Mouse (Mus musculus): ENCODE measurements around the gene Nectin1.

The Nectin1 gene

DNA sequence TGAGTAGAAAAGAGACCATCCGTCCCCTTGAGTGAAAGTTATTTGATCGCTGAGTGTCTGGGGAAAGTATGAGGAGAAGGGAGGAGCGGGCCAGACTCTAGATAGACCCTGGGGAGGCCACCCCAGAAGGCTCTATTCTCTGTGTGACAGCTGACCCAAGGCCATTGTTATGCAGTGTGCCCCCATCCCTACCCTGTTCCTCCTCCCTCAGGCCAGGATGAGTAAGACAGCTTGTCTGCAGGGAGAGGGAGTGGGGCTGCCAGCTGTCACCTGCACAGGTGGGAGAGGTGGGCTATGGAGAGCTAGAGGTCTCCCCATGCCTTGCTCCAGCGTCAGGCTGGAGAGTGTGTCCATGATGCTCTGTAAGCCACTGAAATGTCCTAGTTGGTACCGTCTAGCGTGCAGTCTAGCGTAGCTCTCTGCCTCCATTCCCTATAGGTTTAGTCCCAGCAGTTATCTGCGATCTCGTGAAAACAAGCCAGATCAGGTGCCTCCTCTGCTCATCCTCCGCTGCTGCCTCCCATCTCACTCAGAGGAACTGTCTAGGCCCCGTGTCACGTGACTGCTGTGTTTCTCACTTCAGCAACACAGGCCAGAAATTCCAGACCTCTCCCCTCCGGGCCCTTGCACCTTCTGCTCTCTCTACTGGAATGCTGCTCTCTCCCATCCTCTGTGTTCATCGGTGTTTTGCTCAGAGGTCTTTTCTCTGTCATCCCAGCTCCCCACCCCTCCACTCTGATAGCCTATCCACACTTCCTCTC is 21.8 kb downstream of the Nectin1 start:
- no peak for DNase-seq (ENCODE audit: low spot score)

DNA sequence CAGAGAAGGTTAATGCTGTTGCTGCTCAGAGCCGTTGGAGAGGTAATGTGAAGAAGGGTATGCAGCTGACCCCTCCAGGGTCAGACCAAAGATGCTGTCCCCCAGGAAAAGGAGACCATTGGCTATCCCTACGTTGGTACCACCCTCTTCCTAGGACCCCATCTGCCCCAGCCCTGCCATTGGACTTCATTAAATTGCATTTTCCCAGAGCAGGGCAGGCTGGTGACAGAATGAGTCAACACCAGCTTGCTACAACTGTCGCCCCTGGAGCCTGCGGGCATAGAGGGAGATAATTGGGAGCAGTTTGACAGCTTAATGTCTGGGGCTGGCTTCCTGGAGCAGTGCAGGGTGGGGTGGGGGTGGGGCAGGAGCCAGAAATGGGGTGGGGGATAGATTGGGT is 25.0 kb downstream of the Nectin1 start:
- DNase-seq (ENCODE audit: low spot score) = no peak

- no peak for DNase-seq (ENCODE audit: low spot score)
Observed at GRCm38 (mm10) chr9:43769228-43769627, 25.4 kb downstream of the Nectin1 start.

DNA sequence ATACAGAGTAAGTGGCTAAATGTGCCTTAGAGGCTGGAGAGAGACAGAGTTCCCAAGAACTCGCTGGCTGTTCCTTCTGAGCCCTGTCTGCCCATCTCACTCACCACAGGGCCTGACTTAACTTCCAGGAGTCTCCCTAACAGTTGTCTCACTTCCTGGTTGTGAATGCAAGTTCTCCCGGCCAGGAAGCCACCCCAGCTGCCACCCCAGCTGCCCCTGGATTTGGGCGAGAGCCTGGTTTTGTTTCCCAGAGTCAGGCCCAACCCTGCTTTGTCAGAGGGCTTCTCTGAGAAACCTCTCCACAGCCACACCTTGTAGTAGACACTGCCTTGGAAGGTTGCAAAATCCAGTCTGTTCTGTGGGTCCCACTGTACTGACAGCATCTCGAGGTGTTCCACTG is 26.2 kb downstream of the Nectin1 start:
- no peak for DNase-seq (ENCODE audit: low spot score)

DNA sequence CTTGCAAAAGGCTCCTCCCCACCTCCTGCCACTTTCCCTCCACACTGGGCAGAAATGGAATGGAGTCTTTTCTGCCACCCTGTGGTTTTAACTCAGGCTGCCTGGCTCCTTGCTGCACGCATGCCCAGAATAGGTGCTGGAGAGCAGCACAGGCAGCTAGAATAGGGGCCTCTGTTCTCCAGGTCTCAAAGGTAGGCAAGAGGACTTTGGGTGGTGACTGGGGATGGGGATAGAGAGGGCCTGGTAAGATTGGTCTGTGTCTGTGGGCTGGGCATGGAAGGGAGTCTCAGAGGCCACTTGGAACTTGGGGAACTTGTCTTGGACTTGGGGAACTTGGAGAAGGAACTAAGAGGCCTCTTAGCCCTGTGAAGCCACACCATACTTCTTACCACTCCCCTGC is 27.3 kb downstream of the Nectin1 start:
- no peak for DNase-seq (ENCODE audit: low spot score)

DNA sequence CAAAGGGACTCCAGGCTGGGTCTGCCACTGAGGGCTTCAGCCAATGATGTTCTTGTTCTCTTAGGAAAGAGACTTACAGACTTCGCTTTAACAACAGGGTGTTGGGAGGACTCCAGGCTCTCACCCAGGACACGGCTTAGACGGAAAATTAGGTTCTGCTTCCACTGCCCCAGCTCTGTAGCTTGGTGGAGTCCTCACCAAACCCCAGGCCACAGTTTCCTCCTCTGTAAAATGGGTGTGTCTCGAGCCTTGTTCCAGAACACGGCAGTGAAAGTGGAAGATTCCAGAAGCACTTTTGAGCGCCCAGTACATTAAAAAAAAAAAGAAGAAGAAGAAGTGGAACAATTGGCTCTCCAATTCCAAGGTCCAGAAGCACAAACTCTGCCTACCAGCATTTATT is 28.7 kb downstream of the Nectin1 start:
- no peak for DNase-seq (ENCODE audit: low spot score)

DNA sequence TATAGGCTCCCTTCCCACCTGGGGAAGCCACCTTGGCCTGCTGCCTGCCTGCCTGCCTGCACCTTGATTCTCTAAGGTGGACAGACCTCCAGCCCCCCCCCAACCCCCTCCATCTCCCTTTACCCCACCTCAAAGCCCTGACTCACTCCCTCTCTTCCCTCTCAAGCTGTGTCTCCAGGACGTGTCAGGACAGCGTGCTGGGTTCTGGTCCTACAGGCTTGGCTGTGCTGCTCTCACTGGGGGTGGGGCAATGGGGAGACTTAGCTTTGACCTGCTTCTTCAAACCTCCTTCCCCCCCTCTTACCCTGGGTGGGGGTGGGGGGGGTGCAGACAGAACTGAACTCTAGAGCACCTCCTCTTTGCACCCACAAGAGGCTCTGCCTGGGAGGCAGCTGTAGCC is 29.7 kb downstream of the Nectin1 start:
- no peak for DNase-seq (ENCODE audit: low spot score)

DNA sequence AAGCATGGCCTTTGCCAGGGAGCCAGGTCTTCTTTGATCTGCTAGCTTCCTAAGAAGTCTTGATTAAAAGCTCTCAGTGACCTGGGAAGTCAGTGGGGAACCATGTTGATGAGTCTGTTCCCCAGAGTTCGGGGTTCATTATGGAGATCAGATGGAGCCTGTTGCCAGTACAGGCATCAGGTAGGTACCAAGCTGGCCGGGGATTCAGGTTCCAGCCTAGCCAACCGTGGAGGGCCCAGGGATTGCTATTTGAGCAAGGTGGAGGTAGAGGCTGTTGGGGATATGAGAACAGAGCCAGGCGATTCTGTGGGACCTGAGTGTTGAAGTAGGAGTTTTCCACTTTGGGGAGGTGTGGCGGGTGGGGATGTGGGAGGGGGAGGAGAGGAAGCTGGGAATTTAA is 30.6 kb downstream of the Nectin1 start:
- no peak for DNase-seq (ENCODE audit: low spot score)

DNA sequence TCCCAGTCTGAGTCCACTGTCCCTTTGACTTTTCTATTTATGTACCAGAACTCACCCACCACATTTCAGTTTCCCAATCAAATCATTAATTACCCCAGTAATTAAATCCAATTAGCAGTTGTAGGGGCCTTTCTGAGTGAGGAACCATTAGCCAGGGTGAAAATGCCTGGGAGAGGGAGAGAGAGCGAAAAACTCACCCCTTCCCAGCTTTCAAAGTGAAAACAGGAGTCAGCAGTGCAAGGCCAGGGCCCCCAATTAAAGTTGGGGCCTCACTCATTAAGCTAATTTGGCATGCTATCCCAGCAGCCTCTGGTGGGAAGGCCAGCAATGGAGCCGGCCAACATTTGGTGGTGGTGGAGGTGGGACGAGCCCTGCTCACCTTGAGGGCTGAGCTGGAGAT is 32.4 kb downstream of the Nectin1 start:
- DNase-seq (ENCODE audit: low spot score) = no peak

- no peak for DNase-seq (ENCODE audit: low spot score)
Observed at GRCm38 (mm10) chr9:43777362-43778360, 33.9 kb downstream of the Nectin1 start.

GRCm38 (mm10) chr9:43780883-43781282 is 37.1 kb downstream of the Nectin1 start:
- no peak for DNase-seq (ENCODE audit: low spot score)

DNA sequence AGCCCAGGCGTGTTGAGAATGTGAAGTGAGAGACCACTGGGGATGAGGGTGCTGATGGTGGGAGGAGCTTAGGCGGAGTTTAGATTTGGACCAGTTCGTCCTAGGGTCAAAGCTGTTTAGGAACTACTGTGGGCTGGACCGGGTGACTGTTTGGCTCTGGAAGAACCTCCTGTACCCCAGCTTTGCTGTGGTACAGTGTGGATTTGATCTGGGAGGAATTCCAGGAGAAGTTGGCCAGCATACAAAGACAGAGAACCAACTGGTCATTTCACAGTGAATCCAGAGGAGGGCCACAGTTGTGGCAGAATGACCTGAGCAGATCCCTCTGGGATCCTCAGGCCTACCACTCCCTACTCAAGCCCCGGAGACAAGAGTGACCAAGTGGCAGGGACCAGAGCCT is 38.6 kb downstream of the Nectin1 start:
- no peak for DNase-seq (ENCODE audit: low spot score)

GRCm38 (mm10) chr9:43783959-43784358 is 40.2 kb downstream of the Nectin1 start:
- DNase-seq (ENCODE audit: low spot score) = no peak

DNA sequence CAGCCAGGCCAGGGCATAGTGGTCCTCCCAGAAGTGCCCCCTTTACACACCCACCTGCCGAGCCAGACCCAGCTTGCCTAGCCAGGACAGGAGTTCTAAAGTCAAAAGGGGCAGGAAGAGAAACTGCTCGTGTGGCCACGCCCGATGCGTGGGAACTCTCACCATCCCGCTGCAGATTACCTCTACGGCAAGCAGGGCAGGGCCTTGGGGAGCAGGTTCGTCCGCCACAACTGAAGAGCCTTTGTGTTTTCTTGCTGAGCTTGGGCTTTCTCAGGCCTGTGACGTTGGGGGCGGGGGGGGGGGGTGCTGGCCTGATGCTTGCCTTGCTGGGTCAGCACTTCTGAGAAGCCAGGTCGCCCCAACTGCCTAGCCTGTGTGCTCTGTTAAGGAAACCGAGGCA is 41.1 kb downstream of the Nectin1 start:
- no peak for DNase-seq (ENCODE audit: low spot score)

DNA sequence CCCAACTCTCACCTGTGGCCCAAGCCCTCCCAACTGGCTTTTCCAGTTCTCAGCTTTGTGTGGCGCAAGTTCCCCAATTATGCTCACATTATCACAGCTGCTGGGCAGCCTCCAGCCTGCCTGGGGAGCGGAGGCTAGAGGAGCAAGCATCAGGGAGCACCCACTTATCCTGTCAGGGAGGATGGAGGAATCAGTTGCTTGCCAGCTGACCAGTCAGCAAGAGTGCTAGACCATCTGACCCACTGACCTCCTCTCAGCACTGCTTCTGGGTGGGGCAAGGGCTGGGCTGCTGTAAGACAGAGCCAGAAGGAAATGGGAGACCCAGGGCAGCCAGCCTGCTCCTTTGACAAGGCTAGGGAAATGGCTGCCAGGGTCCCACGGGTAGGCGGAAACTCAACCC is 43.8 kb downstream of the Nectin1 start:
- DNase-seq (ENCODE audit: low spot score) = no peak

DNA sequence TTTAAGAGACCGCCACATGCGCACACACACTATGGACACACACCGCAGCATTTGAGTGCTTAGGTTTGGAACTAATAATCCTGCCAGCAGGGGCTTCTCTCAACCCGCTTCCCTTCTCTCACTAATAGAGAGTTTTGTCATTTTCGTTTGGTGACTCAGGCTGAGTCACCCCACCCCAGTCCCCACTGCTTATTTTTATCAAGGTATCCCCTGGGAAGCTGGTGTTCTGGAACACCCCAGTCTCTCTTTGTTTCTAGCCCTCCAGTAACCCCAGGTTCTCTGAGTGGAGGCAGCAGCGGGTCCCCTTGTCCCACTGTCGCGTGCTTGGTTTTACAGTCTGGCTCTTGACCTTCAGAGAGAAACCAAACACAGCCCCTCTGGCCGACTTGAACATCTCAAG is 48.9 kb downstream of the Nectin1 start:
- no peak for DNase-seq (ENCODE audit: low spot score)

DNA sequence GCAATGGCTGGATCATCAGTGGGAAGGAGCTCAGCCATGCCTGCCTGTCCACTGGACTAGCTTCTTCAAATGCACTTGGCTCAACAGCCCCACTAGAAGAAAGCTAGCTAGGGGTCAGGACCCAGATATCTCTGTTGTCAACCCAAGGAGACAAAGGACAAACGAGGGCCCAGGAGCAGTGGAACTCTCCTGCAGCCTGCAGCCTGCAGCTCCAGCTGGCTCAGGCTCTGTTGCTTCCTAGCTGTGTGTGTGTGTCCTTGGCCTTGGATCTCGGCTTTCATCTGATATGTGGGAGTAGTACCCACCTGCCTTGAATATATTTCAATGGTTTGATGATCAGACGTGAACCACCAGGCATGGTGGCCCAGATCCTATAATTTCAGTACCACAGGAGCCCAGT is 49.6 kb downstream of the Nectin1 start:
- no peak for DNase-seq (ENCODE audit: low spot score)

- no peak for DNase-seq (ENCODE audit: low spot score)
Observed at GRCm38 (mm10) chr9:43796031-43796430, 52.2 kb downstream of the Nectin1 start.

- no peak for DNase-seq (ENCODE audit: low spot score)
Observed at GRCm38 (mm10) chr9:43796841-43797740, 53.3 kb downstream of the Nectin1 start.

- DNase-seq (ENCODE audit: low spot score) = no peak
Observed at GRCm38 (mm10) chr9:43797746-43798145, 54.0 kb downstream of the Nectin1 start.

GRCm38 (mm10) chr9:43800525-43800924 is 56.7 kb downstream of the Nectin1 start:
- no peak for DNase-seq (ENCODE audit: low spot score)

GRCm38 (mm10) chr9:43801911-43802310 is 58.1 kb downstream of the Nectin1 start:
- DNase-seq (ENCODE audit: low spot score) = peak; percentile 38

Data from ovary, postnatal 10 days (tissue).